Mouse (Mus musculus): ENCODE results near the gene Csn1s2b. TPM values are rescaled to one million over a fixed set of nuclear protein-coding genes. Genes with fewer than 3 reads are reported as not detected.

Gene Csn1s2b
- not detected for polyA plus RNA-seq (2014; fragmentation: Illumina TruSeq; extraction: RNeasy Lipid Tissue Mini Kit (QIAGEN cat#74804); ENCODE audit: low read depth, low replicate concordance)

DNA sequence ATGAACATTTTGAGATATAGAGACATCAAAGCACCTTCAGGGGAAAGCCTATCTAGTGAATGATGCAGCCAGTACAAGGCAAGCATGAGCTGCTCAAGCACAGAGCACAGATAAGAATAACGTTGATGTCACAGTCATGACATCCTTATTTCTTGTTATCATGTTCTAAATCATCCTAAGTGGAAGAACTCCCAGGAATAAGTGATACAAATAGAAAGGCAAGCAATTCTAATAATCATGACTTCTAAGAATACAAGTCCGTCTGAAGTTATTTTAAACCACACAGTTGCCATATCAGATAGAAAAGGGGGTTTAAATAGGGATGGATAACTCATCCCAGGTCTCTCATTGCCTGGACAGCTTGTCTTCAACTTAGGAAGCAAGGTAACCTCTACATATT is at the start of gene Csn1s2b:
TSS of gene Csn1s2b (plus strand) at position 301 of the 400 bp plus-strand sequence.

GRCm38 (mm10) chr5:87774267-87774666 is 33.6 kb upstream of the Csn1s2b start, which contains the start of gene Csn1s2a:
TSS of gene Csn1s2a (plus strand) at chr5:87774567.

GRCm38 (mm10) chr5:87825386-87825785 is 17.5 kb downstream of the Csn1s2b start, which contains the start of gene Prr27:
TSS of gene Prr27 (plus strand) at chr5:87825686.

Other genes with a start within 250 kb of the Csn1s2b start
- 1,435 TPM for gene Sult1d1, start 239.1 kb upstream of the Csn1s2b start, polyA plus RNA-seq (2014; fragmentation: Illumina TruSeq; extraction: RNeasy Lipid Tissue Mini Kit (QIAGEN cat#74804); ENCODE audit: low read depth, low replicate concordance)
- gene Sult1e1, start 216.5 kb upstream of the Csn1s2b start, polyA plus RNA-seq (2014; fragmentation: Illumina TruSeq; extraction: RNeasy Lipid Tissue Mini Kit (QIAGEN cat#74804); ENCODE audit: low read depth, low replicate concordance) = not detected
- gene Csn1s1, start 141.9 kb upstream of the Csn1s2b start, polyA plus RNA-seq (2014; fragmentation: Illumina TruSeq; extraction: RNeasy Lipid Tissue Mini Kit (QIAGEN cat#74804); ENCODE audit: low read depth, low replicate concordance) = not detected
- not detected for gene Csn2, start 108.5 kb upstream of the Csn1s2b start, polyA plus RNA-seq (2014; fragmentation: Illumina TruSeq; extraction: RNeasy Lipid Tissue Mini Kit (QIAGEN cat#74804); ENCODE audit: low read depth, low replicate concordance)
- not detected for gene Csn1s2a, start 33.5 kb upstream of the Csn1s2b start, polyA plus RNA-seq (2014; fragmentation: Illumina TruSeq; extraction: RNeasy Lipid Tissue Mini Kit (QIAGEN cat#74804); ENCODE audit: low read depth, low replicate concordance)
- gene Prr27, start 17.6 kb downstream of the Csn1s2b start, polyA plus RNA-seq (2014; fragmentation: Illumina TruSeq; extraction: RNeasy Lipid Tissue Mini Kit (QIAGEN cat#74804); ENCODE audit: low read depth, low replicate concordance) = not detected
- gene Odam, start 76.9 kb downstream of the Csn1s2b start, polyA plus RNA-seq (2014; fragmentation: Illumina TruSeq; extraction: RNeasy Lipid Tissue Mini Kit (QIAGEN cat#74804); ENCODE audit: low read depth, low replicate concordance) = not detected
- 0.79 TPM for gene Csn3, start 117.5 kb downstream of the Csn1s2b start, polyA plus RNA-seq (2014; fragmentation: Illumina TruSeq; extraction: RNeasy Lipid Tissue Mini Kit (QIAGEN cat#74804); ENCODE audit: low read depth, low replicate concordance)
- not detected for gene 2310003L06Rik, start 161.4 kb downstream of the Csn1s2b start, polyA plus RNA-seq (2014; fragmentation: Illumina TruSeq; extraction: RNeasy Lipid Tissue Mini Kit (QIAGEN cat#74804); ENCODE audit: low read depth, low replicate concordance)
- not detected for gene Gm28434, start 161.4 kb downstream of the Csn1s2b start, polyA plus RNA-seq (2014; fragmentation: Illumina TruSeq; extraction: RNeasy Lipid Tissue Mini Kit (QIAGEN cat#74804); ENCODE audit: low read depth, low replicate concordance)
- gene Cabs1, start 171.4 kb downstream of the Csn1s2b start, polyA plus RNA-seq (2014; fragmentation: Illumina TruSeq; extraction: RNeasy Lipid Tissue Mini Kit (QIAGEN cat#74804); ENCODE audit: low read depth, low replicate concordance) = not detected
- not detected for gene Smr3a, start 194.5 kb downstream of the Csn1s2b start, polyA plus RNA-seq (2014; fragmentation: Illumina TruSeq; extraction: RNeasy Lipid Tissue Mini Kit (QIAGEN cat#74804); ENCODE audit: low read depth, low replicate concordance)

All from sigmoid colon, adult 10 weeks (tissue).